In the genomic region with DNA sequence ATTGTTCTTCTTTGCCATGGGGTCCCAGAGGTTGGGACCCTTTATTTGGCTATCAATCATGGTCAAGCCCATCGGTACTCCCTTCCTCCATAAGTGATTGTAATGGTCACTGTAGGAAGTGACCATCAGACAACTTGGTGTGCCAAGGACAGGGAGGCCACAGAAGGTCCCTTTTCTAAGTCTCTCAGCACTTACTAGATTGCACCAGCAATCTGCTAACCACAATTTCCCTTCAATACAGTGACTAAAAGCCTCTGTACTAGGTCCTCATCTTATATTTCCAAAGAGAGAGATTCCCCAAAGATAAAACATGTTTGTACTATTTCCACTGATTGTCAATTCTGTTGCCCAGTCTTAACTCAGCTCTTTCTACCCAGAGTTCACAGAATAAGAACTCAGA, we compare ENCODE assay signal across 21 mouse cellular contexts.
"Had no signal": no experiment of that assay in that cellular context is flagged by ENCODE, and none has a peak within 500 bp of the region (broad histone marks: within the 10 kb centered on the region; RNA-seq: fewer than 3 reads in every experiment).

No protein-coding gene starts in this region.

- H3K4me3 ChIP-seq: heart, embryonic 10.5 days; heart, embryonic 12.5 days; hindbrain, embryonic 13.5 days; hindbrain, embryonic 15.5 days; limb, embryonic 10.5 days; limb, embryonic 12.5 days; liver, embryonic 13.5 days; liver, embryonic 15.5 days had no signal

- H3K27me3 ChIP-seq: heart, embryonic 12.5 days; hindbrain, embryonic 15.5 days; limb, embryonic 12.5 days; liver, embryonic 13.5 days; liver, embryonic 15.5 days had no signal

- H3K36me3 ChIP-seq: heart, embryonic 10.5 days; heart, embryonic 12.5 days; hindbrain, embryonic 13.5 days; hindbrain, embryonic 15.5 days; limb, embryonic 10.5 days; limb, embryonic 12.5 days; liver, embryonic 13.5 days; liver, embryonic 15.5 days had no signal

- H3K27ac ChIP-seq: heart, embryonic 10.5 days; hindbrain, embryonic 13.5 days; hindbrain, embryonic 15.5 days; hindbrain, postnatal 0 days; limb, embryonic 10.5 days; limb, embryonic 12.5 days; liver, embryonic 13.5 days; liver, embryonic 15.5 days had no signal

- ATAC-seq: hindbrain, postnatal 0 days; intestine, embryonic 16.5 days had no signal

- DNase-seq: gastrocnemius, postnatal 10 days; gastrocnemius, postnatal 25 days; heart, postnatal 10 days; heart, postnatal 36 days; kidney, adult 18-20 months; kidney, adult 8-10 months; kidney, postnatal 10 days; kidney, postnatal 36 days; layer of hippocampus, adult 9-11 months; layer of hippocampus, postnatal 36 days; liver; liver, embryonic 13.5 days had no signal

- H3K9ac ChIP-seq: heart, embryonic 12.5 days; hindbrain, embryonic 13.5 days; hindbrain, embryonic 15.5 days; limb, embryonic 12.5 days; liver, embryonic 13.5 days; liver, embryonic 15.5 days had no signal
